Mouse (Mus musculus) heart, embryonic 16.5 days (tissue): ENCODE data around the gene Ccdc185. TPM values are rescaled to one million over a fixed set of nuclear protein-coding genes. Genes with fewer than 3 reads are reported as not detected.

Experiments used
- ATAC-seq: fragments of 200-750 bp; cut with Nextera tagmentation; replicated peaks from 2 replicates; pipeline ENCODE4 v1.8.0; 2017; ENCODE audit warnings: moderate number of reproducible peaks; ENCODE audit not compliant: insufficient read depth, low FRiP score; ENCODE audit errors: extremely low read depth
- H3K27ac ChIP-seq: fragments of 300-500 bp; sonication (generic); 2 replicates; pipeline ENCODE4 v1.5.1; 2014; ENCODE audit warnings: mild to moderate bottlenecking, low read length, control low read depth, moderate library complexity
- H3K27me3 ChIP-seq: fragments of 300-500 bp; sonication (generic); 2 replicates; pipeline ENCODE4 v1.6.1; 2014; ENCODE audit warnings: low read length, mixed read lengths; ENCODE audit not compliant: control insufficient read depth, insufficient read depth
- H3K36me3 ChIP-seq: fragments of 300-500 bp; sonication (generic); 2 replicates; pipeline ENCODE4 v1.6.1; 2014; ENCODE audit not compliant: control insufficient read depth, insufficient read depth
- H3K4me1 ChIP-seq: fragments of 300-500 bp; sonication (generic); 2 replicates; pipeline ENCODE4 v1.6.1; 2014; ENCODE audit warnings: low read length, mixed read lengths; ENCODE audit not compliant: control insufficient read depth, insufficient read depth
- H3K4me2 ChIP-seq: fragments of 300-500 bp; sonication (generic); 2 replicates; pipeline ENCODE4 v1.6.1; 2014; ENCODE audit warnings: low read depth, mild to moderate bottlenecking, control low read depth, low read length
- H3K4me3 ChIP-seq: fragments of 300-500 bp; sonication (generic); 2 replicates; pipeline ENCODE4 v1.5.1; 2014; ENCODE audit warnings: mild to moderate bottlenecking, control low read depth, low read length
- H3K9ac ChIP-seq: fragments of 300-500 bp; sonication (generic); 2 replicates; pipeline ENCODE4 v1.6.1; 2014; ENCODE audit warnings: low read length, control low read depth
- H3K9me3 ChIP-seq: fragments of 300-500 bp; sonication (generic); replicated peaks from 2 replicates; pipeline ENCODE4 v1.6.1; 2016; ENCODE audit warnings: low read length; ENCODE audit not compliant: control insufficient read depth
- WGBS: fragments of 180-500 bp; shearing (Covaris S2); extraction: QIAGEN DNeasy Blood & Tissue Kit; methylation state at CpG from one replicate; pipeline ENCODE4 v1.1.7; 2014; 5-methylcytosine and 5-hydroxymethylcytosine counted together
- polyA plus RNA-seq: library from polyadenylated mRNA; unstranded; fragments of >200 nt; fragmentation: Nextera tagmentation; extraction: Ambion mirVana; gene quantifications from 2 replicates; pipeline ENCODE4 v1.2.1, GENCODE M21; 2015

The Ccdc185 gene
- polyA plus RNA-seq, 1 experiment from 2014 or later = not detected

GRCm38 (mm10) chr1:182783774-182784173 is 34.8 kb upstream of the Ccdc185 start:
- no peak overlapping the region for H3K4me2 ChIP-seq
- WGBS = 86% methylated on average over 7 of the region's 7 CpGs
- no peak overlapping the region for H3K27ac ChIP-seq
- no peaks in the 10 kb centered on the region for H3K27me3 ChIP-seq
- no peak overlapping the region for H3K4me3 ChIP-seq
- no peaks in the 10 kb centered on the region for H3K9me3 ChIP-seq
- ATAC-seq = no peak
- H3K9ac ChIP-seq = no peak overlapping the region
- no peaks in the 10 kb centered on the region for H3K36me3 ChIP-seq
- H3K4me1 ChIP-seq = no peaks in the 10 kb centered on the region

- Histone ChIP-seq H3K4me2 (no peak overlapping the region), H3K9ac (no peak overlapping the region), H3K27ac (no peak overlapping the region), H3K9me3 (no peaks in the 10 kb centered on the region), H3K36me3 (no peaks in the 10 kb centered on the region), H3K4me3 (no peak overlapping the region), H3K27me3 (no peaks in the 10 kb centered on the region), H3K4me1 (no peaks in the 10 kb centered on the region)
- WGBS = 70% methylated on average over 6 of the region's 6 CpGs
- ATAC-seq = no peak
Observed at GRCm38 (mm10) chr1:182779024-182779520, 30.1 kb upstream of the Ccdc185 start.

- Histone ChIP-seq H3K4me2 (no peak overlapping the region), H3K9ac (no peak overlapping the region), H3K36me3 (no peaks in the 10 kb centered on the region), H3K27ac (no peak overlapping the region), H3K27me3 (no peaks in the 10 kb centered on the region), H3K4me1 (no peaks in the 10 kb centered on the region), H3K4me3 (no peak overlapping the region), H3K9me3 (no peaks in the 10 kb centered on the region)
- ATAC-seq = no peak
- 66% methylated on average over 13 of the region's 13 CpGs for WGBS
Observed at GRCm38 (mm10) chr1:182778225-182778624, 29.2 kb upstream of the Ccdc185 start.

GRCm38 (mm10) chr1:182776749-182777410 is 27.9 kb upstream of the Ccdc185 start:
- no peaks in the 10 kb centered on the region for H3K9me3 ChIP-seq
- no peak overlapping the region for H3K4me2 ChIP-seq
- no peak for ATAC-seq
- H3K9ac ChIP-seq = no peak overlapping the region
- no peaks in the 10 kb centered on the region for H3K27me3 ChIP-seq
- H3K36me3 ChIP-seq = no peaks in the 10 kb centered on the region
- H3K4me1 ChIP-seq = no peaks in the 10 kb centered on the region
- H3K27ac ChIP-seq = no peak overlapping the region
- H3K4me3 ChIP-seq = no peak overlapping the region
- WGBS = 58% methylated on average over 10 of the region's 10 CpGs

- Histone ChIP-seq H3K27ac (no peak overlapping the region), H3K4me3 (no peak overlapping the region), H3K9me3 (no peaks in the 10 kb centered on the region), H3K4me2 (no peak overlapping the region), H3K36me3 (no peaks in the 10 kb centered on the region), H3K4me1 (no peaks in the 10 kb centered on the region), H3K9ac (no peak overlapping the region), H3K27me3 (no peaks in the 10 kb centered on the region)
- 88% methylated on average over 7 of the region's 7 CpGs for WGBS
- no peak for ATAC-seq
Observed at GRCm38 (mm10) chr1:182775576-182775975, 26.6 kb upstream of the Ccdc185 start.

GRCm38 (mm10) chr1:182764541-182765281 is 15.7 kb upstream of the Ccdc185 start:
- peaks cover 8% of the 10 kb centered on the region for H3K4me1 ChIP-seq
- peak; percentile 62 for ATAC-seq
- peaks cover 14% of the 10 kb centered on the region for H3K27me3 ChIP-seq
- H3K9me3 ChIP-seq = no peaks in the 10 kb centered on the region
- no peak overlapping the region for H3K27ac ChIP-seq
- 7% methylated on average over 27 of the region's 27 CpGs for WGBS
- peak overlapping the region; percentile 64 for H3K4me3 ChIP-seq
- peak overlapping the region; percentile 81 for H3K4me2 ChIP-seq
- peak overlapping the region; percentile 62 for H3K9ac ChIP-seq
- H3K36me3 ChIP-seq = no peaks in the 10 kb centered on the region

- no peak within 1 kb of the TSS for H3K27ac ChIP-seq
- WGBS = under 1% methylated on average over 79 of the region's 95 CpGs
Observed at GRCm38 (mm10) chr1:182763716-182764461, 14.9 kb upstream of the Ccdc185 start, which contains the start of gene Susd4. Gene Susd4 (plus strand): TSS chr1:182763860.

GRCm38 (mm10) chr1:182763191-182763715 is 14.3 kb upstream of the Ccdc185 start:
- no peaks in the 10 kb centered on the region for H3K36me3 ChIP-seq
- no peak for ATAC-seq
- peak overlapping the region; percentile 62 for H3K9ac ChIP-seq
- H3K4me3 ChIP-seq = peak overlapping the region; percentile 64
- peaks cover 8% of the 10 kb centered on the region for H3K4me1 ChIP-seq
- WGBS = 15% methylated on average over 17 of the region's 17 CpGs
- peak overlapping the region; percentile 81 for H3K4me2 ChIP-seq
- no peak overlapping the region for H3K27ac ChIP-seq
- H3K27me3 ChIP-seq = peaks cover 14% of the 10 kb centered on the region
- no peaks in the 10 kb centered on the region for H3K9me3 ChIP-seq

More at GRCm38 (mm10) chr1:182763716-182764461, 14.9 kb upstream of the Ccdc185 start, which contains the start of gene Susd4:
- H3K4me2 ChIP-seq = peak within 1 kb of the TSS; percentile 81
- H3K9me3 ChIP-seq = no peaks in the 10 kb centered on the region
- peaks cover 14% of the 10 kb centered on the region for H3K27me3 ChIP-seq
- ATAC-seq = peak; percentile 88
- peak within 1 kb of the TSS; percentile 62 for H3K9ac ChIP-seq
- H3K4me3 ChIP-seq = peak within 1 kb of the TSS; percentile 64
- H3K36me3 ChIP-seq = no peaks in the 10 kb centered on the region
- peaks cover 8% of the 10 kb centered on the region for H3K4me1 ChIP-seq
